Mouse (Mus musculus) spleen, embryonic (tissue): ENCODE measurements at regions not wholly inside any gene's neighbourhood (a gene's known extent, or its start where the extent isn't known, plus 50 kb on each side); places are given as distances from the start of the nearest gene placed in this dataset.
"Not testable (repeated sequence)": the region's sequence is repeated elsewhere in the genome, so short reads cannot be mapped to it uniquely, and the experiment has no call there.

Experiments
- CTCF ChIA-PET: fragments of 350-600 bp; sonication (Branson Sonifier 250); formaldehyde crosslinking; loops from one replicate; lab custom pipeline; 2022; lab: Charles Lee

- CTCF ChIA-PET = no interaction called here
Observed at GRCm38 (mm10) chr3:133664914-133665313, 120.0 kb upstream of the Tet2 start.

DNA sequence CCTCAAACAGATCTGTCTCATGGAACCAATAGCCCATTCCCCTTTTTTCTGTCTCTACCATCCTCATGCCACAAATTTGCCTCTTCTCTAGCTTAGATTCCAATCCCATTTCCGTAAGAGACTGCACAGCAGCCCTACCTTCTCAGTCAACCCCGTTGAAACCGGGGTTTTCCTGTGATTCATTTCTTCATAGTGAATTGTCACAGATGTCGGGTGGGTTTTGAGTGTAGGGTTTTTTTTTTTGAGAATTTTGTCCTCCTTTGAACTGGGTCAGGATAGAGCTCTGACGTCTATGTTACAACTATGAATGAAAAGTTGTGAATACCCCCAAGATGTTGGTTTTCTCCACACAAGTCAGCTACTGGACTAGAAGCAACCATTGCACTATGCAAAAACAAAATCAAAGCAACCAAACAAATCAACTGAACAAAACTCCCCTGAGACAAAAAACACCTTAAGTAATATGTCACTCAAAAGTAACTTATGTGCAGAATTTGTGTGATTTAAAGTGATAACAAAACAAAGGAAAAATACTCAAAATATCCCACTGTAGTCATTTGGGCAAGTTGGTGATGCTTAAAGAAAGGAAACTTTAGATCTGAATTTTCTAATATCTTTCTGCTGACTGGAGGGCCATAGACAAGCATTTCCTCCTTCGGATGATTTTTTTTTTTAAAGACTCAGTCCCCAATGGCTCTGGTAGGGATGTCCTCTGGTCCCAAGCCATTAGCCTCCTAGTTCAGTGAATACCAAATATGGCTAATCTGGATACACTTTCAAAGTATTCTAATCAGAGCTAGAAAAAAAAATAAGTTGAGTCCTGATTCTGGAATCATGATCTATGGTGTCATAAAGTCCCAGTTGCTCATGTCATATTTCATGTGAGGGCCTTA is 120.7 kb upstream of the Tet2 start:
- CTCF ChIA-PET = no interaction called here

DNA sequence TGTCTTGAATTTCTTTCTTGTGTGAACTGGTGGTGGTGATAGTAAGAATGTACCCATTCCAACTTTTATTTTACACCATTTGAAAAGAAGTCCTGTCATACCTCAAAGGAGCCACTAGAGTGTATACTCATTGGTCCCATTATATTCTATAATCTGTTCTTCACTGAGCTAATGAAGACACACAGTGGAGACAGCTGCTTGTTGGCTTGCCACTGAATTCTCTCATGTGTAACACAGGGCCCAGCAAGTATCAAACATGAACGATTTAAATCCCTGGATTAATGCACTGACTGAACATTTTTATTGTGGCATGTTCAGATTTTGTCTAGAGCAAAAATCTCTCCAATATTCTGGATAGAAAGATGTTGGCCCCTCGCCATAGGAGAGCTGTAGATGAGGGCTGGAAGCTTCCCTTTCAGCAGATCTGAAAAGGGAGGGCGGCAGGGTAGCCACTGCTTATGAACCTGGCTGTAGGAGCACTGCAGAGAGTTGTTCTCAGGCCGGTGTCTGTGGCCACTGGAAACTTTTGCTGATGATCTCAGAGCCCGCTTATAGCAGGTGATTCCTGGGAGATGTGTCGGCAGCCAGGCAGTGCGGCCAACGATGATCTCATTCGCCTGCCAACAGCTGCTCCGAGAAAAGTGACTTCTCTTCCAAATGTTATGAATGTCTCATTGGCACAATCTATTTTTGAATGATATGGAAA is 128.0 kb upstream of the Tet2 start:
- CTCF ChIA-PET = no interaction called here

GRCm38 (mm10) chr3:133677892-133678291 is 133.0 kb upstream of the Tet2 start:
- CTCF ChIA-PET = no interaction called here

DNA sequence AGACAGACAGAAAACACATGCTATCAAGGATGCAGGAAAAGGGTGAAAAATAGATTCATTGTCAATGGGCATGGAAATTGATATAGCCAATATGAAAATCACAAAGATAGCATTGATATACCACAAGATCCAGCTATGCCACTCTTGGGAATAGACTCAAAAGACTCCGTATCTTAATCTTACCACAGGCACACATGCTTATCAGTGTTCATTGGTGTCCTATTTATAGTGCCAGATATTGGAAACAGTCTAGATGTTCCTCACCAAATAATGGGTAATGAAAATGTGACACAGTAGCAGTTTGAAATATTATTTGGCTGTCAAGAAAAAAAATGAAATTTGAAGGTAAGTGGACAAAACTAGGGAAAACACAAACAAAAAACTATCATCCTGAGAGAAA is 135.0 kb upstream of the Tet2 start:
- CTCF ChIA-PET = no interaction called here

GRCm38 (mm10) chr3:133680343-133680742 is 135.4 kb upstream of the Tet2 start:
- CTCF ChIA-PET = no interaction called here

DNA sequence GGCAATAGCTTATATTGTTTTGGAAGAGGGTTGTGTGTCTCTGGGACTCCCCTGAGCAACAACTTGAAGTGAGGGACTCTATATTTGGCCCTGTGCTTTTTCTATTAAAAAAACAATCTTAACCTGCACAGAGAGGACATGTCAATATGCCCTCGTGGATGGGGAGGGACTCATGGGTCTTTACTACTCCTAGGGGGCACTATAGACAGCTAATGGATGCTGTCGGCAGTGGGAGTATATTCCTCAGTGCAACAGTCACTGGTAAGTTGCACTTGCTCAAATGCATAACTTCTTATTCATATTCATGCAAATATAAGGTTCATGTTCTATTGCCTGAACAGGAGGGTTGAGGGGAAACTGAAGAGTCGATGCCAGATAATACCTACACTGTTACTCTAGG is 135.9 kb upstream of the Tet2 start:
- CTCF ChIA-PET = no interaction called here

- CTCF ChIA-PET = no interaction called here
Observed at GRCm38 (mm10) chr3:133684196-133684743, 139.3 kb upstream of the Tet2 start.

DNA sequence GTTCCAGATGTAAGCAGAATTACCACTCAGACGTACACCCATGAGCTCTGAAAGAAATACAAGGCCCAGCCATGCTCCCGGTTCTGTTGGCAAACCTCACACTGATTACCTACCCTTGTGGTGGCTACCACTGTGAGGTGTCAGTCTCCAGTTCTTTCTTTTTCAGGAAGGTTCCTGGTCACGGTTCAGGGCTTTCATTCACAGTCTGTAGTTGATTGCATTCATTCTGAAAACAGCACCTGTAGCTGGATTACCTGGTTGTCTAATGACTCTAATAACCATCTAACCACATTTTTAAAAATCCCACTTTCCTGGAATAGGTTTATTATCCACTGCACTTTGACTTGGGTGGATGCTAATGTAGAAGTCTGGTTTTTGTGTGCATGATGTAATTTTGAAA is 139.8 kb upstream of the Tet2 start:
- CTCF ChIA-PET = no interaction called here

GRCm38 (mm10) chr3:133685393-133685792 is 140.5 kb upstream of the Tet2 start:
- CTCF ChIA-PET = no interaction called here

- CTCF ChIA-PET = no interaction called here
Observed at GRCm38 (mm10) chr3:133694057-133694456, 149.1 kb upstream of the Tet2 start.

- CTCF ChIA-PET = no interaction called here
Observed at GRCm38 (mm10) chr3:133696122-133696521, 151.2 kb upstream of the Tet2 start.

DNA sequence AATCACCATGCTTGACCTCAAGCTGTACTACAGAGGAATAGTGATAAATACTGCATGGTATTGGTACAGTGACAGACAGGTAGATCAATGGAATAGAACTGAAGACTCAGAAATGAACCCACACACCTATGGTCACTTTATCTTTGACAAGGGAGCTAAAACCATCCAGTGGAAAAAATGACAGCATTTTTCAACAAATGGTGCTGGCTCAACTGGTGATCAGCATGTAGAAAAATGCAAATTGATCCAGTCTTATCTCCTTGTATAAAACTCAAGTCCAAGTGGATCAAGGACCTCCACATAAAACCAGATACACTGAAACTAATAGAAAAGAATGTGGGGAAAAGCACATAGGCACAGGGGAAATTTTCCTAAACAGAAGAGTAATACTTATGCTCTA is 159.9 kb upstream of the Tet2 start:
- CTCF ChIA-PET = not testable (repeated sequence)

DNA sequence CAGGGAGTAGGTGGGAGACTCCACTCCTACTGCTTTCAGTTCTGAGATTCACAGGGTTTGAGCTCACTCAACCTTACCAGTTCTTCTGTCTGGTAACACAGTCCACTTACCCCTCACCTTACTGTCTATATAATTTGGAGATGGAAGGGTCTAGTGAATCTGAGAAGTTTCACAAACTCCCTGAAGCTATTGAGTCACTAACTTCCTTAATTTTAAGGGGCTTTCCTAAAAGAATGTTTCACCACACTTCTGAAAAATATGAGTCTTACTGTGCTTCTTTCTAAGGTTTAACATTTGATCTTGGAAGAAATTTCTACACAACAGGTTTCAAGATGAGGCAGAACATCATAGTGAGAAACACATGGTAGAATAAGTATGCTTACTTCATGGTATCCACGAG is 166.6 kb upstream of the Tet2 start:
- CTCF ChIA-PET = no interaction called here

- CTCF ChIA-PET = no interaction called here
Observed at GRCm38 (mm10) chr3:133722550-133723290, 177.8 kb upstream of the Tet2 start.

- CTCF ChIA-PET = no interaction called here
Observed at GRCm38 (mm10) chr3:133726831-133727230, 181.9 kb upstream of the Tet2 start.

- CTCF ChIA-PET = no interaction called here
Observed at GRCm38 (mm10) chr3:133735603-133736002, 190.7 kb upstream of the Tet2 start.

DNA sequence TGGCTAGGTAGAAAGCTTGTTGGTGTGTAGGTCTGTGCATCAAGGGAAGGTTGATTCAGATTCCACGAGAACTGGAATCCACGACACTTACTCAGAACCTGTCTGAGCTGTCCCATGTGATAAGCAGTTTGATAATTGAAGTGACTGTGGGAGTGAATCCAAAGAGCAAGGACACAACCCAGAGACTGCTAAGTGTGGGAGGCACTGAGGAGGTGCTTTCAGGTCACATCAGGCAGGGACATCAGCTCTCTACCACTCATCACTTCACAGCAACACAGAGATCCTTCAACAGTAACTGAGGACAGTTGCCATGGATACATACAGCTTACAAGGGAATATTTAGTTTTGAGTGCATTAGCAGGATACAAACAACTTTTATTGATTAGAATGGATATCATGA is 194.0 kb upstream of the Tet2 start:
- CTCF ChIA-PET = no interaction called here

DNA sequence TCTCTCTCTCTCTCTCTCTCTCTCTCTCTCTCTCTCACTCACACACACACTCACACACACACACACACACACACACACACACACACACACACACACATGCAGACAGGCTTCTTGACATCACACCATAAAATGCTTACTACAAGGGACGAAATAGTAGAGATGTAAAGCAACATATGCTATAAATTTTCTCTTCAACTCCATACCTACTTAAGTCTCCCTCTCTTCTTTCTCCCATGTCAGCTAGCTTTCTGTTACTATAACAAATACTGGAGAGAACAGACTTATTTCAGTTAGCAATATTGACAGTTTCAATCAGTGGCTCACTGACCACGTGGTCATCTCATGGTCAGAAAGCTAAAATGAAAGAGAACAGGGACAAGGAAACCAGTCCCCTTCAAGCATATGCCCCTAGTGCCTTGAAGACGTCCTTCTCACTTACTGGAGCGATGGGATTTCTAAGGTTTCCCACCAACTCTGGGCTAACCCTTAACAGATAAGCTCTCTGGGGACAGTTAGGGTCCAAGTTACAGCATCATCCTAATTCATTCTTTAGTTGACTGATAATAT is 199.7 kb upstream of the Tet2 start:
- CTCF ChIA-PET = no interaction called here

- CTCF ChIA-PET = interaction anchor here (1.2 kb wide), 1 partner anchor 9 kb away, joined by 3 read pairs; no protein-coding TSS in a partner anchor
Observed at GRCm38 (mm10) chr3:133748756-133749737, 204.1 kb upstream of the Tet2 start.
